Comparison of ENCODE assay signal across 15 mouse cellular contexts in genomic region chr17:56372109-56372508, GRCm38 (mm10). TPM values are rescaled to one million over a fixed set of nuclear protein-coding genes. Genes with fewer than 3 reads are reported as not detected.
DNase-seq lines count a peak whose midpoint lies in the region; ATAC-seq and TF ChIP-seq lines count a peak whose summit lies in the region.
"Had no signal": no experiment of that assay in that cellular context is flagged by ENCODE, and none has a peak within 500 bp of the region (broad histone marks: within the 10 kb centered on the region; RNA-seq: fewer than 3 reads in every experiment).

No protein-coding gene starts in this region.

- H3K4me3 ChIP-seq in heart, postnatal 0 days (ENCODE audit: low read depth, low read length) = no peak overlapping the region
- H3K4me3 ChIP-seq in limb, embryonic 15.5 days = no peak overlapping the region
- H3K4me3 ChIP-seq in limb, embryonic 10.5 days = no peak overlapping the region
- H3K4me3 ChIP-seq in neural tube, embryonic 14.5 days (ENCODE audit: low read depth, low read length) = no peak overlapping the region
- H3K4me3 ChIP-seq: stomach, embryonic 15.5 days had no signal

- H3K36me3 ChIP-seq in heart, postnatal 0 days (replicated peaks; ENCODE audit: control insufficient read depth, insufficient read depth, low read length) = peaks cover 58% of the 10 kb centered on the region
- peaks cover 98% of the 10 kb centered on the region for H3K36me3 ChIP-seq in limb, embryonic 15.5 days
- peaks cover 96% of the 10 kb centered on the region for H3K36me3 ChIP-seq in limb, embryonic 10.5 days
- peaks cover 39% of the 10 kb centered on the region for H3K36me3 ChIP-seq in neural tube, embryonic 14.5 days (ENCODE audit: control insufficient read depth, insufficient read depth, low read length)

- no peak for ATAC-seq in heart, postnatal 0 days (ENCODE audit: insufficient read depth, low read depth)
- 0 out of 2 replicates have a peak, but pooled peaks have one; percentile 5 for ATAC-seq in limb, embryonic 15.5 days (ENCODE audit: insufficient number of reproducible peaks, low FRiP score, low TSS enrichment, low read depth)
- no peak for ATAC-seq in neural tube, embryonic 14.5 days (ENCODE audit: low read depth)
- ATAC-seq in activated CD4-positive, CD25-positive, alpha-beta regulatory T cell, adult 4 months = no peak

- 70% methylated on average over 4 of the region's 4 CpGs for WGBS in heart, postnatal 0 days
- WGBS in limb, embryonic 15.5 days = 69% methylated on average over 4 of the region's 4 CpGs
- WGBS in limb, embryonic 10.5 days = 67% methylated on average over 4 of the region's 4 CpGs
- 68% methylated on average over 4 of the region's 4 CpGs for WGBS in neural tube, embryonic 14.5 days

- H3K4me1 ChIP-seq in heart, postnatal 0 days (ENCODE audit: control insufficient read depth, insufficient read depth) = no peaks in the 10 kb centered on the region
- H3K4me1 ChIP-seq in limb, embryonic 15.5 days = no peaks in the 10 kb centered on the region
- peaks cover 6% of the 10 kb centered on the region; the same call in 1 of the 2 replicates for H3K4me1 ChIP-seq in limb, embryonic 10.5 days
- peaks cover 26% of the 10 kb centered on the region for H3K4me1 ChIP-seq in neural tube, embryonic 14.5 days (ENCODE audit: control insufficient read depth, insufficient read depth, low read length)
- H3K4me1 ChIP-seq: stomach, embryonic 15.5 days had no signal

- no peak for DNase-seq in heart, postnatal 0 days (ENCODE audit: low spot score)
- DNase-seq in heart, adult 18-20 months = no peak
- no peak for DNase-seq in limb, embryonic 10.5 days (ENCODE audit: low spot score)
- DNase-seq in R1 (ENCODE audit: low read depth, low spot score) = peak; percentile 18
- DNase-seq in left cerebral cortex, adult 8-10 months (ENCODE audit: low spot score in 2 of 2) = no peak
- DNase-seq: heart, adult 11 months; heart, postnatal 10 days; kidney, postnatal 4 days; lung, postnatal 10 days; midbrain, embryonic 14.5 days; thymus, postnatal 4 days had no signal

- H3K27me3 ChIP-seq in heart, postnatal 0 days (ENCODE audit: control insufficient read depth, insufficient read depth, low read length) = no peaks in the 10 kb centered on the region
- H3K27me3 ChIP-seq in limb, embryonic 15.5 days = no peaks in the 10 kb centered on the region
- H3K27me3 ChIP-seq in limb, embryonic 10.5 days (ENCODE audit: low read depth, poor library complexity, severe bottlenecking) = no peaks in the 10 kb centered on the region
- no peaks in the 10 kb centered on the region for H3K27me3 ChIP-seq in neural tube, embryonic 14.5 days (ENCODE audit: control insufficient read depth, insufficient read depth, low read length)
- H3K27me3 ChIP-seq: stomach, embryonic 15.5 days had no signal

- no peak overlapping the region for H3K27ac ChIP-seq in heart, postnatal 0 days (ENCODE audit: low read depth)
- H3K27ac ChIP-seq in limb, embryonic 15.5 days = no peak overlapping the region
- no peak overlapping the region for H3K27ac ChIP-seq in limb, embryonic 10.5 days
- 0 out of 2 replicates have a peak overlapping the region, but pooled peaks have one; percentile 16 for H3K27ac ChIP-seq in neural tube, embryonic 14.5 days (ENCODE audit: low read depth, low read length)
- H3K27ac ChIP-seq: stomach, embryonic 15.5 days had no signal

- no peak for TF ChIP-seq EP300 in heart, postnatal 0 days (IDR thresholded peaks at IDR 0.05; ENCODE audit: low read depth)

- peak; percentile 2; the same call in 1 of the 2 replicates for TF ChIP-seq CTCF in heart, postnatal 0 days (IDR thresholded peaks at IDR 0.05; ENCODE audit: low read depth)

- H3K9me3 ChIP-seq in heart, postnatal 0 days (replicated peaks; ENCODE audit: control insufficient read depth, low read length) = no peaks in the 10 kb centered on the region
- H3K9me3 ChIP-seq in limb, embryonic 15.5 days = no peaks in the 10 kb centered on the region
- H3K9me3 ChIP-seq in limb, embryonic 10.5 days (replicated peaks) = no peaks in the 10 kb centered on the region
- no peaks in the 10 kb centered on the region for H3K9me3 ChIP-seq in neural tube, embryonic 14.5 days (ENCODE audit: control insufficient read depth, low read length)
- H3K9me3 ChIP-seq: stomach, embryonic 15.5 days had no signal

- H3K4me2 ChIP-seq in heart, postnatal 0 days (ENCODE audit: low read depth, low read length) = no peak overlapping the region
- H3K4me2 ChIP-seq in limb, embryonic 15.5 days = no peak overlapping the region
- no peak overlapping the region for H3K4me2 ChIP-seq in neural tube, embryonic 14.5 days (ENCODE audit: low read depth, low read length)
- H3K4me2 ChIP-seq: stomach, embryonic 15.5 days had no signal

- no peak overlapping the region for H3K9ac ChIP-seq in heart, postnatal 0 days (replicated peaks; ENCODE audit: low read depth, low read length)
- H3K9ac ChIP-seq in limb, embryonic 15.5 days = no peak overlapping the region
- H3K9ac ChIP-seq in neural tube, embryonic 14.5 days (replicated peaks; ENCODE audit: low read depth, low read length) = no peak overlapping the region
- H3K9ac ChIP-seq: stomach, embryonic 15.5 days had no signal

RNA-seq across cellular contexts. Expression of gene Kdm4b, which starts 46.2 kb away (rescaled TPM):
- 61.8 and 80.4 TPM in 2 replicates for total RNA-seq in heart, postnatal 0 days (2014; rRNA removed; ENCODE audit: low replicate concordance)
- 16.1 and 17.7 TPM in 2 replicates for polyA plus RNA-seq in heart, postnatal 0 days (2015; fragmentation: Nextera tagmentation; extraction: Ambion mirVana)
- 10 to 100 TPM; 29.6 to 30.3 TPM for total RNA-seq in heart, adult 18-20 months (2021)
- 35.9 and 37.3 TPM in 2 replicates for polyA plus RNA-seq in limb, embryonic 15.5 days (2015; fragmentation: Nextera tagmentation; extraction: Ambion mirVana)
- polyA plus RNA-seq in limb, embryonic 10.5 days (2016; fragmentation: Nextera tagmentation; extraction: Ambion mirVana) = 37.7 and 46.8 TPM in 2 replicates
- 58.6 and 66.1 TPM in 2 replicates for polyA plus RNA-seq in neural tube, embryonic 14.5 days (2014; fragmentation: Nextera tagmentation; extraction: Ambion mirVana)
- polyA plus RNA-seq in activated CD4-positive, CD25-positive, alpha-beta regulatory T cell, adult 4 months (2017; shearing (Covaris generic)) = 1 to 10 TPM; 6.4 to 6.8 TPM
- 10 to 100 TPM; 66.4 to 71.0 (median 67.0) TPM for total RNA-seq in left cerebral cortex, adult 8-10 months (2022)
